Mouse (Mus musculus) stomach, embryonic 14.5 days (tissue): ENCODE measurements around the gene Depp1. TPM values are rescaled to one million over a fixed set of nuclear protein-coding genes. Genes with fewer than 3 reads are reported as not detected.

Source experiments
- ATAC-seq: fragments of 200-750 bp; cut with Nextera tagmentation; 2 replicates; pipeline ENCODE4 v1.8.0; 2017; ENCODE audit warnings: low read depth, moderate TSS enrichment; ENCODE audit not compliant: insufficient number of reproducible peaks, insufficient read depth, low FRiP score
- H3K27ac ChIP-seq: fragments of 300-500 bp; sonication (generic); 2 replicates; pipeline ENCODE4 v1.5.1; 2014; ENCODE audit warnings: mild to moderate bottlenecking, low read length, moderate library complexity, mixed read lengths
- H3K27me3 ChIP-seq: fragments of 300-500 bp; sonication (generic); 2 replicates; pipeline ENCODE4 v1.6.1; 2014; ENCODE audit warnings: low read length, control low read depth, mixed read lengths; ENCODE audit not compliant: control insufficient read depth, insufficient read depth
- H3K36me3 ChIP-seq: fragments of 300-500 bp; sonication (generic); 2 replicates; pipeline ENCODE4 v1.6.1; 2014; ENCODE audit warnings: mild to moderate bottlenecking, control low read depth, low read length, moderate library complexity, mixed read lengths; ENCODE audit not compliant: control insufficient read depth, insufficient read depth
- H3K4me1 ChIP-seq: fragments of 300-500 bp; sonication (generic); 2 replicates; pipeline ENCODE4 v1.6.1; 2014; ENCODE audit warnings: low read length, control low read depth, mixed read lengths; ENCODE audit not compliant: control insufficient read depth, insufficient read depth
- H3K4me2 ChIP-seq: fragments of 300-500 bp; sonication (generic); replicated peaks from 2 replicates; pipeline ENCODE4 v1.6.1; 2014; ENCODE audit warnings: low read depth, low read length, control low read depth
- H3K4me3 ChIP-seq: fragments of 300-500 bp; sonication (generic); 2 replicates; pipeline ENCODE4 v1.5.1; 2014; ENCODE audit warnings: low read depth, low read length, control low read depth
- H3K9ac ChIP-seq: fragments of 300-500 bp; sonication (generic); replicated peaks from 2 replicates; pipeline ENCODE4 v1.6.1; 2014; ENCODE audit warnings: low read depth, mild to moderate bottlenecking, control low read depth, low read length, moderate library complexity, mixed read lengths
- H3K9me3 ChIP-seq: fragments of 300-500 bp; sonication (generic); 2 replicates; pipeline ENCODE4 v1.6.1; 2016; ENCODE audit warnings: low read depth, low read length, control low read depth; ENCODE audit not compliant: control insufficient read depth
- WGBS: fragments of 180-500 bp; shearing (Covaris S2); extraction: QIAGEN DNeasy Blood & Tissue Kit; methylation state at CpG from one replicate; pipeline ENCODE4 v1.1.7; 2014; 5-methylcytosine and 5-hydroxymethylcytosine counted together
- polyA plus RNA-seq: library from polyadenylated mRNA; unstranded; fragments of >200 nt; fragmentation: Nextera tagmentation; extraction: Ambion mirVana; gene quantifications from 2 replicates; pipeline ENCODE4 v1.2.1, GENCODE M21; 2014

Gene Depp1
- polyA plus RNA-seq, 1 experiment from 2014 or later: 33.8 TPM

DNA sequence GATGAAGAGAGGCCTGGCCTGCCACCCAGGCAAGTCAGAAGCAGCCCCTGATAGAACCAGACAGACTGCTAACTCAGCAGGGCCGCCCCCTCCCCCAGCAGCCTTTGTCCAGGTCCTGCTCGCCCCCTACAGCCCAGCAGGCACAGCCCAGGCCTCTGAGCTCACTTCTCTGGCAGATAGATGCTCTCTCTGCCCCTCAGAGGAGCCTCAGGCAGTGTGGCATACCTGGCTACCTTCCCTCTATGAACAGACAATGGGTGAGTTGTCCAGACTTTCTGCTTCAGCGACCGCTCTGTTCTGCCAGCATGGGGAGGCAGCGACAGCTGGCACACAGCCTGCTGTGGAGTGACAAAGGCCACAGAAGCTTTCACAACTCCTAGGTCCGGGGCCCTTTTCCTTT lies 19.7 kb downstream of the Depp1 start:
- Histone ChIP-seq H3K27me3 (no peaks in the 10 kb centered on the region), H3K9ac (no peak overlapping the region), H3K4me2 (no peak overlapping the region), H3K4me3 (no peak overlapping the region), H3K9me3 (no peaks in the 10 kb centered on the region), H3K27ac (no peak overlapping the region), H3K36me3 (no peaks in the 10 kb centered on the region), H3K4me1 (peaks cover 11% of the 10 kb centered on the region; the same call in 1 of the 2 replicates)
- WGBS: 54% methylated on average over 6 of the region's 6 CpGs
- ATAC-seq: no peak

DNA sequence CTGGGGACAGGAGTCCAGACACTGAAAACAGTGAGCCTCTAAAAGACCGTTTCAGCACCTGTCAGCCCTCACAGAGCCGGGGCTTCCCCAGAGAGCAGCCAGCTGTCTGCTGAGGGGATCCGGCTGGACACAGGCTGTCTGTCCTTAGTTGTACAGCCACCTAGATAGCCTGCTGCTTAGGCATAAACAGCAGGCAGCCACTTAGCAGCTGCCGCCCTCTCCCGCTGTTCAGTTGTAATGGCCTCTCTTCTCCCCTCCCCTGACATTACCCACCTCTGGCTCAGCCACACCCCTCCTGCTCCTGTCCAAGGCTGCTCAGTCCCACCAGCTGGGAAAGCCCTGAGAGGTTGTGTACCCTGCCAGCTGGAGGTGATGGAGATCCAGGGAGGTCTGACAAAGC lies 20.6 kb downstream of the Depp1 start:
- H3K4me2 ChIP-seq: no peak overlapping the region

DNA sequence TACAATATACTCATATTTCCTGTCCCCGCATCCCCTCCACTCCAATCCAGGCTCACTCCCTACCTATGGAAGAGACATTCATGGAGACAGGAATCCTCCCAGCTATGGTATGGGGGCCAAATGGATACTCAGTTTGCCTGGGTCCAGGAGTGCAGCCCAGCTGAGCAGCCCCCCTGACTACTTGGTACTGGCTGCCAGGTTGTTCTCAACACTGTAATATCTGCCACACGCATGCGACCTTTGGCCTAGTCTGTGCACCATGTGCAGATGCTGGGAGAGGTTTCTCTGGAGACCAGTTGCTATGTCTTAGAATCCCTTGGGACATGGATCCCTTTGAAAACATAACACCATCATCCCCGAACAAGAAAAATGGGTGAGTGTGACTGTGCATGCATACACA lies 21.4 kb downstream of the Depp1 start:
- no peaks in the 10 kb centered on the region for H3K36me3 ChIP-seq
- peaks cover 14% of the 10 kb centered on the region for H3K4me1 ChIP-seq
- H3K27me3 ChIP-seq: no peaks in the 10 kb centered on the region
- no peak overlapping the region for H3K4me3 ChIP-seq
- 86% methylated on average over 4 of the region's 4 CpGs for WGBS
- no peak for ATAC-seq
- H3K9ac ChIP-seq: no peak overlapping the region
- H3K4me2 ChIP-seq: no peak overlapping the region
- no peak overlapping the region for H3K27ac ChIP-seq
- no peaks in the 10 kb centered on the region for H3K9me3 ChIP-seq

More for the DNA sequence above, 20.6 kb downstream of the Depp1 start:
- Histone ChIP-seq H3K9me3 (no peaks in the 10 kb centered on the region), H3K36me3 (no peaks in the 10 kb centered on the region), H3K27me3 (no peaks in the 10 kb centered on the region), H3K27ac (no peak overlapping the region), H3K9ac (no peak overlapping the region), H3K4me3 (no peak overlapping the region), H3K4me1 (peaks cover 11% of the 10 kb centered on the region; the same call in 1 of the 2 replicates)
- 14% methylated on average over 5 of the region's 5 CpGs for WGBS
- ATAC-seq: peak; percentile 12; the same call in 1 of the 2 replicates

DNA sequence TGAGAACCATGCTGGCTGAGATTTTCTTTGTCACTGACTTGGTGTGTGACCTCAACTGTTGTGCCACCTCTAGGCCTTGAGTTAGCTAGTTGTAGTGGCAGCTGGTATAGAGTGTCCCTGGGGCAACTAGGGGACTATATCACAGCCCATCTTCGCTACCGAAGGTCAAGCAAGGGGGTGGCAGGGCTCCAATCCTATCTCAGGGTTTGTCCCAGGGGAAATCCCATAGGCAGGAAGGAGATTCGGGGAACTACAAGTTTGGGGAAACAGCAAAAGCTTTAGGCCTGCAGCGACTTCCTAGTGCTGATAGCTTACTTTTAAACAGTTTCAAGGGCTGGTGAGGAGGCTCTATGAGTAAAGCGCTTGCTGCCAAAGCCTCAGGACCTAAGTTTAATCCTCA lies 21.9 kb downstream of the Depp1 start:
- H3K4me2 ChIP-seq: no peak overlapping the region
- no peaks in the 10 kb centered on the region for H3K9me3 ChIP-seq
- H3K36me3 ChIP-seq: no peaks in the 10 kb centered on the region
- H3K4me1 ChIP-seq: peaks cover 14% of the 10 kb centered on the region
- no peak overlapping the region for H3K4me3 ChIP-seq
- no peak overlapping the region for H3K27ac ChIP-seq
- whole genome bisulfite sequencing: 64% methylated on average over 5 of the region's 5 CpGs
- no peak for ATAC-seq
- H3K9ac ChIP-seq: no peak overlapping the region
- no peaks in the 10 kb centered on the region for H3K27me3 ChIP-seq

DNA sequence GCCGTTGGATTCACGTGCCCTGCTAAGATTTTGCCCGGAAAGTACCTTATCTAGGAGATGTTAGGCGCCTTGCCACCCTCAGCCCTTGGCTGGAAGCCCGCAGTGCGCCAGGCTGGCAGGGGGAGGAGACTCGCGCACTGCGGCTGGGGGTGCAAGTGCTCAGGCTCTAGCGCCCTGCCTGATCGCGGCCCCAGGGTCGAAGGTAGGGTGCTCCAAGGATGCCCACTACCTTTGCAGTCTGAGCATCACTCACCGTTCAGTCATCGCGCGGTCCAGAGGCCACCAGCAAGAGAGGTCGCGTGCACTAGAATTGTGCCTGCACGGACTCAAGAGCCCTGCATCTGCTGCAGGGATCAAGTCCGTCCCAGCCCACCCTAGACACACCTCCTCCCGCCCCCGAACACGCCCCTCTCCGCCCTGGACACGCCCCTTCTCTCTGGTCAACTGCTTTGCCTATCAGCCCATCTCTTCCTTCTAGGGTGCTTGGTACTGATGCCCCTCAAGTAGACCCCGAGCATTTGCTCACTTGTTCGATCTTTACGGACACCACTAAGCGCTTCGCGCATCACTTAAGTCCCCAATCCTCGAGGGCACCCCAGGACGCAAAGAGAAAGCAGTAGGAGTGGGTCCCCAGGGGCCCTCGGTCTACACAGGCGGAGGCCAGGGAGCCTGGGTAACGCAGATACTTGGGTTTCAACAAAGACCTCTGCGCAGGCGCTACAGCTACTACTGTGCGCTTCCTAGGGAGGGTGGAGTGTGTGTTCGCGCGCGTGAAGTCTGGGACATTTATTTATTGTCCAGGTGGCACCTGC lies 23.3 kb downstream of the Depp1 start, which contains the start of gene Rassf4:
Gene Rassf4 (minus strand): TSS at position 482 of the 812 bp plus-strand sequence.
- peak; percentile 92 for ATAC-seq
- Histone ChIP-seq H3K9ac (peak within 1 kb of the TSS; percentile 33; the same call in 1 of the 2 replicates), H3K4me3 (peak within 1 kb of the TSS; percentile 43), H3K27me3 (no peaks in the 10 kb centered on the region), H3K4me2 (peak within 1 kb of the TSS; percentile 91), H3K36me3 (no peaks in the 10 kb centered on the region), H3K9me3 (no peaks in the 10 kb centered on the region), H3K4me1 (peaks cover 14% of the 10 kb centered on the region), H3K27ac (peak within 1 kb of the TSS; percentile 40)
- under 1% methylated on average over 44 of the region's 44 CpGs for WGBS

DNA sequence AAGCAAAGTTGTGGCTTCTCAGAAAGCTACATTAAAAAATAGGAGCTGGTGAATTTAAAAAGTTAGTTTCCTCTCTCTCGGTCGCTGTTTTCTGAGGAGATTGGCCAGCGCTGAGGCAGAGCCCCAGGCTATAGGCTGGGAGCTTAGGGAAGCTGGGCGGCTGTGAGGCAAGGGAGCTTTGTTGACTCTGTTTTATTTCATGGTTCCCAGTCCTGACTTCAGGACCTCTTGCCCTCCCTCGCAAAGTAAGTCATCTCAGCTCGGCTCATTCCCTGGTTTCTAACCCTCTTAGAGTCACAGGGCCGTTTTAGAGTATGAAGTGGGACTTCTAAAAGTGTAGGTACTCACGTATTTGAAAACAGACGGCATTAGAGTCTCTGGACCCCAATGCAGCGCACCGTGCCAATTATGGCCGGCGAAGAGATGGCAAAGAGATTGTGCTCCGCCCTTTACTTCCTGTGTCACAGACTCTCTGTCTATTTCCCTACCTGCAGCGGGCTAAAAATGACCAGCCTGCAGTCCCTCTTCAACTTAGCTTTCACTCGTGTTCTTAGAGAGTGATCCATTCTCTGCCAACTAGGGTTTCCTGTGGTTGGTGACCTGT lies 24.0 kb downstream of the Depp1 start:
- peaks cover 14% of the 10 kb centered on the region for H3K4me1 ChIP-seq
- H3K27ac ChIP-seq: peak overlapping the region; percentile 40
- H3K36me3 ChIP-seq: no peaks in the 10 kb centered on the region
- peak overlapping the region; percentile 33; the same call in 1 of the 2 replicates for H3K9ac ChIP-seq
- H3K27me3 ChIP-seq: no peaks in the 10 kb centered on the region
- 22% methylated on average over 16 of the region's 16 CpGs for WGBS
- ATAC-seq: no peak
- H3K9me3 ChIP-seq: no peaks in the 10 kb centered on the region
- H3K4me3 ChIP-seq: peak overlapping the region; percentile 43
- peak overlapping the region; percentile 91 for H3K4me2 ChIP-seq

DNA sequence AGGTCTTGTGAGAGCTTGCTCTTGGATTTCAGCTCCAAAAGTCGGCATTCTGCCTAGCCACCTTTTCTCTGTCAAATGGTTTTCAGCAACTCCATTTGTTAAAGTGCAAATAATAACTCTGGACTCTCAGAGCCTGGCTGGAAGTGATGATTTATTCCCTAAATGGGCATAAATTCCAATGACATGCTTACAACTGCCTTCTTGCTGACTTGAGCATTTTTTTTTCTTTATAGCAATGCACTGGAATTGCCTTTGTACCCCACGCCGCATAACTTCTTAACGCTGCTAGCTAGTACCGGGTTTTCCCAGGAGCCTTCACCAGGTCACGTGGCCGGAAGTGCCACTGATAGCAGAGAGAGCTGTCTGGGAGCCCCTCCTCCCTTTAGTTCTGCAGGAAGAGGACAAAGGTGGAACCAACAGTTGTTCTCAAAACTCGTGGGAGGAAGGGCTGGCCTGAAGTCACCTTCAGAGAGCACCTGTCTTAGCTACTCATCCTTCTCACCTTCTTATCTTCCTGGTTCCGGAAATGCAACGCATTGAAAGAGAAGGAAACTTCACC lies 26.0 kb downstream of the Depp1 start:
- Histone ChIP-seq H3K4me3 (no peak overlapping the region), H3K27ac (no peak overlapping the region), H3K27me3 (no peaks in the 10 kb centered on the region), H3K9me3 (no peaks in the 10 kb centered on the region), H3K36me3 (no peaks in the 10 kb centered on the region), H3K4me1 (peaks cover 6% of the 10 kb centered on the region; the same call in 1 of the 2 replicates), H3K9ac (no peak overlapping the region), H3K4me2 (no peak overlapping the region)
- no peak for ATAC-seq
- 55% methylated on average over 10 of the region's 10 CpGs for WGBS

DNA sequence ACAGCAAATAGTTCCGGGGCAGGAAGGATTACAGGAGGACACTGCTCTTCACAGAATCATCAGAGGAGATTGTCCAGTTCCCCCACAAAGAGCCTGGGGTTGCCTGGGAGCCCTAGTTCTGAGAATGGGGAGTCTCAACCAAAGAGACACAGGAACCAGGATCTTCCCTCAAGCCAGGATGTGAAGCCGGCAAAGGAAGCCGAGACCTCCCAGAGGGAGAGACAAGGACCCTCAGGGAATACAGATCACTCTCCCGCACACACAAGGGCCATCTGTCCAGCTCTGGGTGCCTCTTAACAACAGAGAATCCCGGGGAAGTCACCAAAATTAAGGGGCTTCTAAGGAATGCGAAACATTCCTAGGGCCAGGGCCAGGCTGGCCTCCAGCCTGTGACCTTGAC lies 26.9 kb downstream of the Depp1 start:
- H3K9me3 ChIP-seq: no peaks in the 10 kb centered on the region

More for the DNA sequence above, 26.9 kb downstream of the Depp1 start:
- Histone ChIP-seq H3K9ac (no peak overlapping the region), H3K27me3 (no peaks in the 10 kb centered on the region), H3K4me2 (no peak overlapping the region), H3K27ac (no peak overlapping the region), H3K36me3 (no peaks in the 10 kb centered on the region), H3K4me3 (no peak overlapping the region), H3K4me1 (peaks cover 5% of the 10 kb centered on the region; the same call in 1 of the 2 replicates)
- WGBS: 70% methylated on average over 6 of the region's 6 CpGs
- no peak for ATAC-seq
